Mouse (Mus musculus) ovary, postnatal 36 days (tissue): ENCODE measurements around the gene Kcnk3.

Experiments used
- DNase-seq: peaks from one replicate; pipeline ENCODE4 v3.0.0; 2022; ENCODE audit warnings: low spot score, mixed read lengths

Kcnk3 gene

DNA sequence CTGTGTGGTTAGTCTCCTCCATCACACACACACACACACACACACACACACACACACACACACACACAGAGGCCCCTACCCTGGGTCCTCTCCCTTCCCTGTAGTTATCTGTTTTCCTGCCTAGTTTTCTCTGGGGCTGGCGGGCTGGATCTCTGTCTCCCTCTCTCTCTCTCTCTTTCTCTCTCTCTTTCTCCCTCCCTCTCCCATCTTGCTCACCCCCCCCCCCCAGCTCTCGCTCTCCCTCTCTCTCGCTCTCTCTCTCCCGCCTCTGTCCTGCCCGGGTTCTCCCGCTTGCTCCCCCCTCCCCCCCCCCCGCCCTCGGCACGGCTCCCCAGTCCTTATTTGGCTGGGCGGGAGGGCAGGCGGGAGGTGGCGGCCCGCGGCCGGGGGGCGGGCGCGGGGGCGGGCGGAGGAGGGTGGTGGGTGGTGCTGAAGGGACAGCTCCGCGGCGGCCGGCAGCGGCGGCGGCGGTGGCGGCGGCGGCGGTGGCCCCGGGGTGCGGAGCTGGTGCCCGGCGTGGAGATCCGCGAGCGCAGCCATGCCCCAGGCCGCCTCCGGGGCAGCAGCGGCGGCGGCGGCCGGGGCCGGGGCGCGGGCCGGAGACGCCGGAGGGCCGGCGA is at the start of gene Kcnk3:
Gene Kcnk3, plus strand, starts transcription at position 490 of the 620 bp plus-strand sequence.
- peak; percentile 88 for DNase-seq

DNA sequence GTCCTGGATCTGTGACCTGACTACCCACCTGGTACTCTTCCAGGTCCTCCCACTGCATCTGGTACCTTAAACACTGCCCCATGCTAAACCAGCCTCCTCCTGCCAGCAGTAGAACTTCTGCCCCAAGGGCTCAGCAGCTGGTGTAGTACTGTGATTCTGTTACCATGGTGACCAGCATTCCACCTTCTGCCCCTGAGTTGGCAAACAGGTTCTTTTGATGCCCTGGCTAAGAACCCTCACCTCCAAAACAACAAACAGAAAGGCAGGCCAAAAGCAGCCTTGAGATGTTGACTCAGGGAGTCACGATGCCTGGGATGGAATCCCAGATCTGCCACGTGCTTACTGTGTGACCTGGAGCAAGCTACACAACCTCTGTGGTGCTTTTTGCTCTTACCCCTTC is 42.3 kb upstream of the Kcnk3 start, which contains the start of gene Cib4:
Gene Cib4, minus strand, starts transcription at position 139 of the 400 bp plus-strand sequence.
- DNase-seq = no peak

DNA sequence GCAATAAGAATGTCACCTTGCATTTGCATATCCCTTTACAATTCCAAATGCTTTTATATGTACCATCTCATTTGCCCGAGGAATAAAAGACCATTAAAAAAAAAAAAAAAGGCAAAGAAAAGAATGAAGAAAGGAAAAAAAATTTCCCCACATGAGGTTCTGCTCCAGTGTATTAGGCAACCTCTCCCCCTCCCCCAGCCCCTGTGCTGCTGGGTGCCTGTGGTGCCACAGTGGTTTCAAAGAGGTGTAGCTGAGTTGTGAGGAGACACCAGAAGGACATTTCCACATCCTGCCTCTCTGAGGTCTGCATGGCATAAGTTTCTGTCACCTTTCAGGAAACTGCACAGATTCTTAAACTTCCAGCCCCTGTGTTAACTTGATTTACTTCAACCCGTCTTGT is 39.3 kb upstream of the Kcnk3 start:
- no peak for DNase-seq

DNA sequence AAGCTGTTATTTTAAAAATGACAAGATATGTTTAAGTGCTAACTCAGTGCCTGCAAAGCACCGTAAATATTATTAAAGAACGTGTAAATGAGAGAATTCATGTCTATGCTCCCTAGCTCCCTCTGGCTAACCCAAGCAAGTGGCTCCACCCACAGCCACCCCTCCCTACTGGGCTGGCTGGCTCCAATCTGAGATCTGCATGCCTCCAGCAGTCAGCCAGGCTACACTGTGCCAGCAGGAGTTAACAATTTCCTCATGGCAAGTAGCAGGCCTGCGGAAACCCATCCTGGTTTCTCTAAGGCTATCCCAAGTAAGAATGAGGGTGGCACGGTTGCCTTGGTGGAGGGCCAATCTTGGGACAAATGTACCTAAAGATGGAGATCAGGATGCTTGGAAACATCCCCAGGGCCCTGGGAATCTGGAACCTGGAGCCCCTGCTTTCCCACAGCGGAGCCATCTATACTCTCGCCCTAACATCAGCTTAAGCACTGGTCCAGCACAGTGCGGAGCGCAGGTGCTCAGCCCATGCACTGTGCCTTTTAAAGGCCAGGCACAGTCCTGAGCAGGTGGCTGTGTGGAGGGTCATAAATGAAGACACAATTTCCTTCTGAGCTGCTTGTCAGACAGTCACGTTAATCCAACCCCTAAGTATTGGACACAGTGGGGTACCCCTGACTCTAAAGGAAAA is 37.5 kb upstream of the Kcnk3 start:
- DNase-seq = peak; percentile 46

DNA sequence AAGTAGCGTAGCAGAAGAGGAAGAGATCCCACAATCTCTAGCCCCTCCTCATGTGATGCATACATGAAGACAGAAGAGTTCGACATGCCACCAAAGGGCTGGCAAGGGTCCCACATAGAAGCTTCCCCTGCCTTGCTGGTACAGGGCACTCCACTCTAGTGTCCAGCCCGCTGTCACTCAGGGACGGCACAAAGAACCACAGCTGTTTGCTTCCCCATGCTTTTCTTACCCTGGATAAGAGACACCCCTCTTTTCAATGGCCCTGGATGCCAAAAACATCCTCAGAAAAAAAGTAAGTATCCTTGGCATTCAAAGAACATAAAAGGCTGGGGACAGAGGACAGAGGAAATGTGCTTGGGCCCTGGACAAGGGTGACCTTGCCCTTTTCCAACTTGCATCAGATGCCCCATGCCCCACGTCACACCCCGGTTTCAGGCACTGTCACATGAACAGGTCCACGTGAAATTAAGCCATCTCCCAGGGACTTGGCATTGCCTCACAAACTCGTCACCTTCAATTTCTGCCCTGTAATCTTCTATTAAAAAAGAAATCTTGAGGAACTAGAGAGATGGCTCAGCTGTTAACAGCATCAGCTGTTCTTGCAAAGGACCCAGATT is 36.8 kb upstream of the Kcnk3 start:
- no peak for DNase-seq

DNA sequence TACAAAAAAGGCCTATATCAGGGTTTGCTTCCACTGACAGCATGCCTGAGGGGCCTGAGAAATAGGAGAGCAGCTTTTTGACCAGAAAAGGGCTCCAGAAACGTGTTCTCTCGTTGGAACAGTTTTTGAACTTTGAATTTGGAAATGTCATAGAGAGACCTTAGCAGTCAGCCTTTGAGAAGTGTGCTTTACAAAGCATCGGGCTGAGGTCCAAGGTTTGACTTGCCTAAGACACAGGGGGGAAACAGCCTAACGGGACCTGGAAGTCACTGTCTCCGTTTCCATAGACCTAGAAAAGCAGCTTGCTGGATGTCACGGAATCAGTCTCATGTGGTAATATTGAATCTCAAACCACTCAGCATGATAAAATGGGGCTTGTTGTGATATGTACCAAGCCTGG is 36.0 kb upstream of the Kcnk3 start:
- DNase-seq = no peak

DNA sequence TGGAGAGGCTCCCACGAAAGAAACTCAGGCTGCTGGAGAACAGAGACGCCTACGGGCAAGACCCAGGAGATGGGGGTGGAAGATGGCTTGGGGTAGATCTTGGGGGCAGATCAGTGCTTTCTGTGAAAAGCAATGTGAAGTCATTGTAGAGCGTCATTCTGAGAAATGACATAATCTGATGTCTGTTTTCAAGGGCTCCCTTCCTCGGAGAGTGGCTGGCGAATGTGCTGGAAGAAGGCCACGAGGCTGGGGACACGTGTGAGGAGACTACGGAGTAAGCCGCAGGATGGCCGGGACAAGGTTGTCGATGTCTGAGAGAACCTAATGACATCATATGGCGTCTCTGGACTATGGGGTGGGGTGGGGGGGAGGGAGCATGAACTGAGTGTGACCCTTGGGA is 34.0 kb upstream of the Kcnk3 start:
- DNase-seq = no peak

DNA sequence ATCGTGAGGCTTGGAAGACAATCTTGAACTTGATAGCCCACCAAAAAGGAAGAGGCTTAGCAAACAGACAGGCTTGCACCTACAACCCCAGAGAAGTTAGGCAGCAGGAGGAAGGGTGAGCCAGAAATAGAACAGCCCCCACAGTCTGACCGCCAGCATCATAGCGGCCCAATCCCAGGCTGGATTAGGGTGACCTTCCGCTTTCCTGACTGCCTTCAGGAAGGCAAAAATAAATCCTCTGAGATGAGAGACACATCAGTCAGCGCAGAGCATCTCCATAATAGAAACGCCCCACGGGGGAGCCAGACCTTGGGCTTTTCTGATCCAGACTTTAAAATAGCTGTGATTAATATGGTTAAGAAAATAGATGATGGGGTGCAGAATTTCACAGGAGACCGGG is 33.0 kb upstream of the Kcnk3 start:
- no peak for DNase-seq

DNA sequence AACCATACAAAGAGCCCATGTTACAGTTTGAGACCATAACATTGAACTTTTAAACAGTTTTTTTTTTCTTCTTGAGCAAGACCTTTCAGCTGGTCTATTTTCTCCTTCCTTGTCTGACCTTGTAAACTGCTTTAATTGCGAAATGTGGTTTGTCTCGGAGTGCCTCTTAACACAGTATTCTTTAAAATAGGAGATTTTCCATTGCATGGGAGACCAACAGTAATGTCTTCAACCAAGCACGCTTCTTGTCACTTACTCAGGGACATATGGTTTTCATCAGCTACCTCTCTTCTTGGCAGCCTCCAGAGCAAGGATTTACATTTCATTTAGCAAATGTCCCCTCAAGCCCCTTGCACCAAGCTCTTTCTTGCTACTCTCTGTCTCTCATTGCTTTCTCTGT is 31.7 kb upstream of the Kcnk3 start:
- DNase-seq = no peak

DNA sequence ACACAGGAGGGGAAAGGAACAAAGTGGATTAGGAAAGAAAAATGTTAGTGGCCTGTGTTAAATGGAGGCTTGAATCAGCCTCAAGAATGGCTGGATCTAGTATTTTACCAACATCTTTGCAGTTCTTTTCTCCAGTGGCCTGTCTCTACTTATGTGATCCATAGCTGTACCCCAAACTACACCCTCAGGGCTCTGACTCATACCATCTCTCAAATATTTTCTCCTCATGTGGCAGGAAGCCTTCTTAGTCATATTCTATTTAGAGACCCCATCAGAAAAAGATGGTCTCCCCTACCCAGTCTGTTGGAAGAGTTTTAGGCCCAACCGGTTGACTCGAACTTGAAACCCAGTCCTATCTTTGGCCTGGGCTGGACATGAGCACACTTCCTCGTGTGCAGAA is 28.5 kb upstream of the Kcnk3 start:
- no peak for DNase-seq

DNA sequence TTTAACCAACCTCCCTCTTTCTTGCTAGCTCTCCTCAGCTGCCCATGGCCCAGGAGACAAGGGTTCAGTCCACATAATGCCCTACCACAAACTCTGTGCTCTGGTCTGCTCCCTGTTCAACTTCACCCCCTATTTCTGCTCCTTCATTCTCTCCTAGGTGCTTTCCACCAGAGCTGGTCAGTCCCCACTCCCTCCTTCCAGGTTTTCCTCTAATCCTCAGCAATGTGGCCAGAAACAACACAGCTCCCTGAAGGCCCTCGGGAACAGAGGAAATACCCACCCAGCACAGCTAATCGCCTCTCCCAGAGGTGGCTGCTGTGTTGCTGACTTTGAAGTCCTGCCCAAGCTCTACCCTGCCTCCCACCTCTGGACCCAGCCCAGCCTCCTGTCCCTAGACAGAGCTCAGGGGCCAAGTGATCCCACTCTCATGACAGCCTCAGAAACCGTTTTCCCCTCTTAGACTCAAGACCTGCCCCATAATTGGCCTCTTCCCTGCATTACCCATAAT is 27.9 kb upstream of the Kcnk3 start:
- DNase-seq = no peak

DNA sequence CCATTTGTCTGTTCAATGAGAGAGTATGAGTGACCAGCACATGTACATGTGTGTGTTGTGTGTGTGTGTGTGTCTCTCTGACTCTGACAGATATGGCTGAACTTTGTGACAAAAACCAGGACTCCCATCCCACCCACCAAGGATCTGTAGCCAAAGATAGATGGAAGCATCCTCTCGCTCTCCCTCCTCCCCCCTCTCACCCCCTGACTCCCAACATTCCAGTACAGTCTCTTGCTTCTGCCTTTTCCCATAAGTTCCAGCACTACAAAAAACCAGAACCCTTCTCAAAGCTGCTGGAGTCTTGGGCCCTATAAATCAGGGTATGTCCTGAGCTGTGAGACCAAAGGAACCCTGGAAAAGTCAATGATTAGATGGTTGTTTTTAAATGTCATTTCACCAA is 19.5 kb upstream of the Kcnk3 start:
- no peak for DNase-seq

DNA sequence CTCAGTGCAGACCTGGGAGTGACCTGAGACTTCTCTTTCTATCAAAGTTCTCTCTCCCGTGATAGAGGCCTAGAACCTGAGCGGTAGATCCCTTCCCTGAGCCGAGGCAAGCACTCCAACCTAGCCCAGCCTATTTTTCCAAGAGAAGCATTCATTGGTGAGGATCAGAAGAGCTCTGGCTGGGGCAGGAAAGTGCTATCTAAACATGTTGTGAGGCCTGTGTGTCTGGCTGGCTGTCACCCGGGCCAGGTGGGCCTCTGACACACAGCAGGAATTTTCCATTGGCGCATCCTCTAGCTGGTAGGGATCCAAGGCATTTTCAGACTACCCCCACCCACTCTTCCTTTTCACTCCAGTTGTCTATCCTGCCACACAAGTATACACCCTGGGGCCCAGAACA is 16.1 kb upstream of the Kcnk3 start:
- no peak for DNase-seq

DNA sequence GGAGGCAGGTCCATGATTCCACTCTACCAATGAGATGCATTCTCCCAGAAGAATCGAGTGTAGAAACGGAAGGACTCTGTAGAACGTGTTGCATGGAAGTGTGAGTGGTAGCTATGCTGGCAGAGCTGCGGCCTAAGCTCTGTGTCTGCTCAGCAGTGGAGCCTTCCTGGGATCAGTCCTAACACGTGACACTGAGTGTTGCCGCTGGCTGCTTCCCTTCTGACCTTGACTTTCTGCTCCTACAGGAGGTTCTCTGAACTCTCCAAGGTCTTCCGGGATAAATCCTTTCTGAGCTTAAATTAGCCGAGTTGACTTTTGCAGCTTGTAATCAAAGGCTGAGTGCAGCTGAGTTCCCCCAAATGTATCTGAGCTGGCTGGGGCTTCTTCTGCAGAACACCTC is 13.6 kb upstream of the Kcnk3 start:
- no peak for DNase-seq

DNA sequence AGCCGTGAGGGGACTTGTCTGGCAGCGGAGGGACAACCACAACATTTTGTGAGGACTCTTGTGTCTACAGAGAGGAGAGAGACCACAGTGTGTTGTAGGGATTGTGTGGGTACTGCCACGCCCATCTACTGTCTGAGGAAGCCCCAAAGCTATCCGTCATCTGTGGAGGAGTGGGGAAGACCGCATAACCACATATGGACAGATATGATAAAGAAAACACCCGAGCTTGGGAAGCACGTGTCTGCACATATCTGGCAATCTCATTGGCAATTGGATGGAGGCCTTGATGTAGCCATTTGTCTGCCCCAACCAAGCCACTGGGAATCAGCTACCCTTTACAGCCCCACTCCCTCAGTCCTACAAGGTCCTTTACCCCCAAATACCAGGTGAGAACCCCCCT is 11.7 kb upstream of the Kcnk3 start:
- no peak for DNase-seq

DNA sequence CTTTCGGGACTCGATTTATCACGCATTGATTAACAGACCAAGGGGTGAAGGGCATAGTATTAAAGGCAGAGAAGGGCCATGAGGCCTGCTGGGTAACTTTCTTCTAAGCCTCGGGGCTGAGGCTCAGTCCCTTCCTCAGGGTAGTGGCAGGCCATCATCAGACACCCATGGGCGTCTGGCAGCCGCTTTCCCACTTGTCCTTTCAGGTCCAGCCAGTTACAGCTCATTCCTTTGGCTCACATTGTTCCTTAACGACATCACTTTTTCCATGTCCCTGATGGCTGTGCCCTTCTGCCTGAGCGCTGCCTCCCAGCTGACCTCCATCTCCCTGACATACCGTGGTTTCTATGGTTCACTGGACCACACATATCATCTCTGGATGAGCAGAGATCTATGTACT is 10.7 kb upstream of the Kcnk3 start:
- DNase-seq = no peak

DNA sequence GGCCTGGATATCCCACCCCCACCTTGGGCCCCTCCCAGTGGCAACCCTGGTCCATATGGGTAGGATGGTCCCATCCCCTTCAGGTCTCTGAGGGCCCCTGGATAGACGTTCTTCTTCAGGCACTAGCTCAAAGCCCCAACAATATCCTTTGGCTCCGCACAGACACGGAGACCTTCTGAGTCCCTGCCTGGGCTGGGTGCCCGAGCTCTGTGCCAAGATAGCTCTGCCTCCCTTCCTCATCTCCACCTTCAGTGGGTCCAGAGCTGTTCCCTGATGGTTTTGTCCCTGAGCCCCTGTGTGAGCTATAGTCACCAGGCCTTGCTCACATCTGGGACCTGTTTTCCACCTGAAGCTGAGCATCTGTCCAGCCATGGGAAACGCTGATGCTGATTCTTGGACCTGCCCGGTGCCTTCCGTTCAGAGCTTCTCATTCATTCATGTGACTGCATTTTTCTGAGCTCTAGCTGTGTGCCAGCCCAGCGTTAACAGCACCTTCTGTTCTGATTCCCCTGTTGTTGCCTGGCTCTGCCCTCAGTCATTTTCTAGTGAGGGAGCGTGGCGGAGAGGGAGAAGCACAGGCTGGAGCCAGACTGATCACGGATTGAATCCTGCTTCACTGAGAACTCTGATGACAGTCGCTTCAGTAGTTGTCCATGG is 10.2 kb upstream of the Kcnk3 start:
- peak; percentile 54 for DNase-seq

DNA sequence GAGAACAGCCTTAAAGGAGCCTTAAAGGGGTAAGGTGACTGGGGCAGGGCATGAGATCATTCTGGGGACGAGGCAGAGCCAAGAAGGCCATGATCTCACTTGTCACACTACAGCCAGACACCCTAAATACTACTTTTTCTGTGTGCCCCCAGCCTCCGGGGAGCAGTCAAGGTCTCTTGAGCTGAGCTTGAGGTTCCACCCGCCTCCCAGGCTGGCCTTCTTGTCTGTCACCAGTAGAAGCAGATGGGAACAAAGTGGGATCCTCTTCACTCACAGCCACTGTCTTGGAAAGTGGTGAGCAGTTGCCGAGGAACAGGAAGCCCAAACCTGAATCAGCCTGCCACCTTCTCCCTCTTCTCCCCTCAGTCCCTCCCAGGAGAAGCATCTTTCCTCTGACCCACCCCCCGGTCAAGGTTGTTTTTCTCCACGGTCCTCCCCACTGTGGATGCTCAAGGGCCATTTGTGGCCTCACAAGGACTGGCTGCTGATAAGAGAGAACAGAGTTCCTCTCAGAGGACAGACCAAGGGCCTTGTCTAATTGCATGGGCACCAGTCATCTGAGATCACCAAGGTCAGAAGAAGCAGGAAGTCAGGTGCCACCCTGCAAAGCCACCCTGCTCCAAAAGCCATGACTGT is 9.4 kb upstream of the Kcnk3 start:
- peak; percentile 39 for DNase-seq

DNA sequence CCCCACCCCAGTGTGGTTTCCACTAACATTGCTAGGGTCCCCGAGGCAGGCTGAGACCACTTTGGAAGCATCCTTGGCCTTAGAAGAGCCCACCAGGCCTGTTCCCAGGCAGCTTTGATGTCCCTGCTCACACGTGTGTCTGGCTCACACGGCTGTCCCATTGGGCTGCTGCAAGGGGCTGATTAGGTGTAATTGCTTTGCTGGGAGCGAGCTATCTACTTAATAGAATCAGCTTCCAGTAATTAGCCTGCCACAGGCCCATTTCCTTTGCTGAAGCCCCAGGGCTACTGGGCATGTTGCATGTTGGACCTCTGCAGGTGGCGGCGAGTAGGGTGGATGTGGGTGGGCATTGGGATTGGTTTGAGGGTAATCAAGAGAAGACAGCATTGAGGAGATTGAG is 7.2 kb upstream of the Kcnk3 start:
- no peak for DNase-seq

DNA sequence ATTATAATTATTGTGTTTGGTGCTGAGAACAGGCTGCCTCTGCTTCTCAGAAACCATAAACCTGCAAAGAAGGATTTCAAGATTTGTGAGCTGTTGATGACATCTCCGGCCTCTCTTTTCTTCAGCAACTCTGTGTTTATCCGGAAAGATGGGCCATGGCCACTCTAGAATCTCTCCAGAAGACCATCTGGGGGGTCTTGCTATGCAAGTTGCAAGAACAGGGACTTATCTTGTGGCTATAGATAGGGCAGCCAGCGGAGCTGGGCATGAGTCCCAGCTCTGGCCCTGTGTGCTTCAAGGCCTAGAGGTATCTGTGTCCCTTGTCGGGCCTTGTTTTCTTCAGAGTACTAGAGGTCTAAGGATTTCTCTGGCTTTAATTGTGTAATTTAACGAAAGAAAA is 6.0 kb upstream of the Kcnk3 start:
- no peak for DNase-seq

DNA sequence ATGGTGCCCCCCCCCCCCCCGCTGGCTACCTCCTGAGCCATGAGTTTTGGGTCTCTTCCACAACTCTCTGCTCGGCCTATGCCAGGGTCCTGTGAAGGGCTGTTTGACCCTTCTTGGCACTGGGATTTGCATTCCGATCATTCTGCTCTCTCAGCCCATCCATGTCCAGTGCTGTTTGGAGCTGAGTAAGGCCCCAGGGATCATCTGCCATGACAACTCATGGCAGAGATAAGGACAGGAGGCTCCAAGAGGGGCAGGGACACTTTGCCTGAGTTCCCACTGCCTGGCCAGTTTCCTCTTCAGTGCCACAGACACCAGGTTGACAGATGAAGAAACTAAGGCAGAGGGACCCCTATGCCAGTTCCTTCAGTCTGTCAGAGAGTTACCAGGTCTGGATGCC is 1.4 kb upstream of the Kcnk3 start:
- DNase-seq = no peak

DNA sequence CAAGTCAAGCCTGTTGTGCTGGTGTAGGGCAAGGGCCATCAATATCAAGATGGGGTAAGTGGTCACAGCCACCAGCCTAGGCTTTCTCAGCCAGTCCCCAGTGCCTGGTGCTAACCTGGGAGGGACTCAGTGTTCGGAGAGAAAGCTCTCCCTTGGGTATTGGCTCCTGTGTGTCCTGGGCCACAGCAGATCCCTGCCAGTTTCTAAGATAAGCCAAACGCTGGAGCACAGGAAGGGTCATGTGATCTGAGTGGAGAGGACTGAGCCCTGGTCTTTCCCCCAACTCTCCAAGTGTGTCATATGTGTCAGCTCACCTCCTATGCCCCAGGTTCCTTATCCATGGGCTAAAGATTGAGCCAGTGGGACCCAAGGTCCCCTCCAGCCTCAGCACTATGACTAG is 869 bp upstream of the Kcnk3 start:
- DNase-seq = no peak
